Mouse (Mus musculus) central nervous system, embryonic 11.5 days (tissue): ENCODE data around the gene Spg21. TPM values are rescaled to one million over a fixed set of nuclear protein-coding genes. Genes with fewer than 3 reads are reported as not detected.

Experiments used
- polyA plus RNA-seq: library from polyadenylated mRNA; depleted of rRNA; stranded (reverse); fragments of >200 nt; gene quantifications from 2 replicates; pipeline ENCODE4 v1.2.3, GENCODE M21; 2012; rRNA removed

Spg21 gene
- 30.1 and 51.0 TPM in 2 replicates for polyA plus RNA-seq

DNA sequence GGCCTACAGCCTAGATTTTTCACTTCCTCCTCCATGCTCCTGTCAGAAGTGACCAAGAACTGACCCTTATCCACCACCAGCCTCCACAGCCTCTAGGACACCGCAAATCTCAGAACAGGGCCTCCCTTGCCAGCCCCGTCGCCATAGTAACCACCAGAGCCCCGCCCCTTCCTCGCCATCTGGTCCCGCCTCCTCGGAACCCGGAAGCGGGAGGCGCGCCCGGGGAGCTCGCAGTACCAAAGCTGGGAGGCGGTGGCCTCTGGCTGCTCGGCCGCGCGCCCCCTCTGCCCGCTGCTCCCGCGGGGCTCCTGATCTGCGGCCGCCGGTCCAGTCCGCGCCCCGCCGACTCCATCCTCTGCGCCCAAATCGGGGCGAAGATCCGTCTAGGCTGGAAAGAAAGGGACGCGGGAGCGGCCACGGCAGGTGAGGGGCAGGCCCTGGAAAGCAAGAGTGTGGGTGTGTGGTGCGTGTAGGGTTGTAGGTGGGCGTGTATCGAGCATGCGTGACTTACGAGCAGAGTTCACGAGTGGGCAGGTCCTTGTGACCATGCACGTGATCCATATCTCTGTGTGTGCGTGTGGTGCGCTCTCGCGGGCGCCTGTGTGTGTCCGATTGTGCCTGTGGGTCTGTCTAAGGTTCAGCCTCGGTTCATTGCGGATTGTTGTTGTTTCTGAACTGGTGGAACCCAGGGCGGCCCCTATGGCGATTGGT lies at the start of gene Spg21:
Gene Spg21 (plus strand): TSS at position 216 of the 711 bp plus-strand sequence.

DNA sequence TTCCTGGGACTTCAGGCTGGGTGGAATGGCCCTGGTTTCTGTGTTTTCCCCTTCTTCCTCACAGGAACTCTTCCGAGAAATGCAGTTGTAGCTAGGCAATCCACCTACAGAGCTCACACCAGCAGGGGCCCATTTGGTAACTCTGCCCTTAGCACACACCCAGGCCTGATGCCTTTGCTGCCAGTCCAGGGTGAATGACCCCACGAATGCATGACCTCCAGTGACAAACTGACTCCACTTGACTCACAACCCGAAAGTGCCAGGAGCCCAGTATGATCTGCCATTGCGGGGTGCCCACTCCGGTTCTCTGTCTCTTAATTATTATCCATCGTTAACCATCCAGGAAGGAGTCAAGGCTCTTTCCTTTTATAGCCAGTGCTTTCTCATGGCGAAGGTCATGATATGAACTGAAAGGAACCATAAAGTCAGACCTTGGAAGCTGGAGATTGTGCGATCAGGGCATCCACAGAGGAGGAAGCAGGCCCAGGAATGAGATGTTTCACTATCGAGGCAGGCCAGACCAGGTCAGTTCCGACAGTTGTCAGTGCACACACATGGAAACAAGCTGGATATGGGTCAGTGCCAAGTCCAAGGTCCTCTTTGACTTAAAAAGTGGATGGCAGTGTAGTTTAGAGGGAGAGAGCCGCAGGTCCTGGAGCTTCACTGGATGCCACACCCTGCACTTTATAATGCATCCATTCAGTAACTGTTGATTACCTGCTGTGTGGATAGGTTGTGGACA lies 37.8 kb upstream of the Spg21 start, which contains the start of gene Slc51b:
Gene Slc51b (minus strand): TSS at position 196 of the 742 bp plus-strand sequence.

DNA sequence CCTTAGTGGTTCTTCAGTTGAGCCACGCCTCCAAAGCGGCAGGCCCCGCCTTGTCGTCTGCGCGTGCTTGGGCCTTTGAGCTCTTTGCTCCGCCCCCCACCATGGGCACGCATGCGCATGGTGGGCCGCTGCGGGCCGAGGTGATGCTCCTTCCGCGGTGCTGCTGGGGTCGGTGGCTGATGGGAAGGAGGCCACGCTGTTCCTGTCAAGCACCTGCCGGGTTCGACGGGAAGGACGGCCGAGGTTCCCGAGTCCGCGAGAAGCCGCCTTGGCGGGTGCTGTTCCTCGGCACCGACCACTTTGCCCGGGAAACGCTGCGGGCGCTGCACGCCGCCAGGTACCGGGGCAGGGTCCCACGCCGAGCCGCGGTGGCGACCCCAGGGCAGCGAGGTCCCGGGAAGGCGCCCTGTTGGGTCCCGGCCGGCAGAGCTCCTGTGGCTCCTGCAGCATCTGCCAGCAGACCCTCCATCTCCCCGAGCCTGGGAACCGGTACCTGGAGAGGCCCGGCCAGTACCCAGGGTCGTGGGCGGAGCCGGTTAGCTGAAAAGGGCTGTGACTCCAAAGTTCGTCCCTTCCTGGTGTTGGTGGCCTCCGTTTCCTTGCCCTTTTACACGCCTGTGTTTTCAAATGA lies 25.0 kb upstream of the Spg21 start, which contains the start of gene Mtfmt:
Gene Mtfmt (plus strand): TSS at position 112 of the 631 bp plus-strand sequence.

DNA sequence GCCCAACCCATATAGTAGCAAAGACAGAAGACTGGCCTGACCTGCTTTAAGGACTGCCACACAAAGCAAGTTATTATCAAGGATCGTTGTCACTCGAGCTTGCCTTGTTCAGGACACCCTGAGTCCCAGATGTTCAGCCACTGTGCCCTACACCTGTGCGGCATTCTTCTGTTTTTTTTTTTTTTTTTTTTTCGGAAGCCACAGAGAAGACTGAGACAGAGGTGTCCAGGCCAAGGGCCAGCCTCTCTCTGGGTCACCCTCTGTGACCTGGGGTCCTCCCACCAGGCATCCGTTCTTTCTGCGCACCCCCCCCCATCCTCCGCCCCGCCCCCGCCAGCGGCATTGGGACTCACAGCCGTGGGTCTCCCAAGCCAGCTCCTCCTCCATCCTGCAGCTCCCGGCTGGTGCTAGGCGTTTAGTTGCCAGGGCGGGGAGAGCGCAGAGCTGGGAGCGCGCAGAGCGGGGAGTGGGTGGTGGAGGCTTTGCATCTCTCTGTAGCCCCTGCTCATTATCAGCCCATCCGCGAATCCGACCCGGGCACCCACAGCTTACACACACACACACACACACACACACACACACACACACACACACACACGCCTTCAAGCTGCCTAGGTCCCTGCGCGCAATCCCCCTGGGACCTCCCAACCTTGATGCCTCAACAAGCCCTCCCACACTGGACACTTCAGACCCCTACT lies 59.2 kb downstream of the Spg21 start, which contains the start of gene Ankdd1a:
Gene Ankdd1a (minus strand): TSS at position 387 of the 698 bp plus-strand sequence.

Other genes with a start within 250 kb of the Spg21 start
- 0.19 and 0.27 TPM in 2 replicates for gene Cilp, start 195.8 kb upstream of the Spg21 start, polyA plus RNA-seq
- 20.4 and 24.5 TPM in 2 replicates for gene Clpx, start 166.7 kb upstream of the Spg21 start, polyA plus RNA-seq
- gene Pdcd7, start 114.8 kb upstream of the Spg21 start, polyA plus RNA-seq = 16.7 and 44.2 TPM in 2 replicates
- gene Ubap1l, start 99.9 kb upstream of the Spg21 start, polyA plus RNA-seq = 0.93 and 1.6 TPM in 2 replicates
- 0.16 and 0.80 TPM in 2 replicates for gene Kbtbd13, start 69.3 kb upstream of the Spg21 start, polyA plus RNA-seq
- 4.2 and 7.0 TPM in 2 replicates for gene Rasl12, start 62.4 kb upstream of the Spg21 start, polyA plus RNA-seq
- gene Slc51b, start 38.0 kb upstream of the Spg21 start, polyA plus RNA-seq = not detected in 2 replicates
- gene Mtfmt, start 25.2 kb upstream of the Spg21 start, polyA plus RNA-seq = 19.5 and 22.7 TPM in 2 replicates
- 0.29 and 0.35 TPM in 2 replicates for gene Ankdd1a, start 59.2 kb downstream of the Spg21 start, polyA plus RNA-seq
- 8.0 and 9.3 TPM in 2 replicates for gene Plekho2, start 119.1 kb downstream of the Spg21 start, polyA plus RNA-seq
- 22.5 and 33.7 TPM in 2 replicates for gene Pif1, start 126.2 kb downstream of the Spg21 start, polyA plus RNA-seq
- gene Rbpms2, start 168.7 kb downstream of the Spg21 start, polyA plus RNA-seq = 13.3 and 23.0 TPM in 2 replicates
- 124 and 152 TPM in 2 replicates for gene Oaz2, start 207.1 kb downstream of the Spg21 start, polyA plus RNA-seq